Mouse (Mus musculus) hematopoietic stem cell, adult 5-6 weeks (primary cell): ENCODE measurements around the gene Gm5152. TPM values are rescaled to one million over a fixed set of nuclear protein-coding genes. Genes with fewer than 3 reads are reported as not detected.
"Not testable (repeated sequence)": the region's sequence is repeated elsewhere in the genome, so short reads cannot be mapped to it uniquely, and the experiment has no call there.

ENCODE experiments used
- ATAC-seq, 2 experiments: fragments of 125-278 bp in 1 of 2; replicated peaks in 1 of 2; 2 replicates each; pipeline ENCODE4 v1.8.0; 2016 to 2017; ENCODE audit warnings: inconsistent platforms in 2 of 2, mild to moderate bottlenecking in 2 of 2, moderate number of reproducible peaks in 2 of 2, low read depth in 1 of 2, moderate TSS enrichment in 1 of 2; ENCODE audit not compliant: low FRiP score in 2 of 2, poor library complexity in 2 of 2, severe bottlenecking in 2 of 2, insufficient read depth in 1 of 2, low TSS enrichment in 1 of 2
- total RNA-seq: library from RNA; stranded (forward); fragments of 172-1452, 232-1000 nt; gene quantifications from 2 replicates; pipeline ENCODE4 v1.2.3, GENCODE M21; 2017

Gene Gm5152
- total RNA-seq: not detected in 2 replicates

DNA sequence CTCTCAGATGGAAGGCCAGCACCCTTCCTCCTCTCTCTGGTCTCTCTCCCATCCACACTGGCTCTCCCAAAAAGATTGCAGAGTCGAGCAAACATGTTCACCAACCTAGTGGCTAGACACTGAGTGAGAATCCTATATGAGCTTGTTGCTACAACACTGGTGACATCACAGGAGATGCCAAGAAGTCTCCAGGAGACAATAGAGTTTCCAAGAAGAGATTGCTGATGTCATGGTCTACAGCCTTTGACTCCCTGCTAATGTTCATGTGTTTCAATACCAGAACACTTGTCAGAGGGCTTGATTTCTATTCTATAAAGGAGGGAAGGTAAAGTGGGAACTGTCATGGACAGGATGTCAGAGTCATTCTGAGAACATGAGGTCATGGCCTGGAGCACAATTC lies at the start of gene Gm5152:
TSS of gene Gm5152 (minus strand) at position 101 of the 400 bp plus-strand sequence.
- not testable (repeated sequence) for ATAC-seq

GRCm38 (mm10) chr5:10254768-10255167 lies 8.4 kb upstream of the Gm5152 start:
- ATAC-seq: not testable (repeated sequence)

DNA sequence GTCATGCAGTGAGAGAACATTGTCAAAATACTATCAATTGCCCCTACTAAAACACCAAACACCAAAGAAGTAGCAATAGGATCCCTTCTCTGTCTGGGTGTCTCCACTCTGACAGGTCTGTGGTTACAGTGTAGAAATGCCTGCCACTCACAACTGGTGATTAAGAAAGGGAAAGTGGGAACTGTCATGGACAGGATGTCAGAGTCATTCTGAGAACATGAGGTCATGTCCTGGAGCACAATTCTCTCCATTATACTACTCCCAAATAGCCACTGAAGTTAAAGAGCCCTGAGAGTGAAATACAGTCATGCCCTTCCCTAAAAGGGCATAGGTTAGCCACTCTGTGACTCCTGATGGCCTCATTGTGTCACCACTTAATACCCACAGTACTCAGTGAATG lies 556 bp downstream of the Gm5152 start:
- ATAC-seq: not testable (repeated sequence)

- not testable (repeated sequence) for ATAC-seq
Measured at GRCm38 (mm10) chr5:10240436-10240835, 5.9 kb downstream of the Gm5152 start.

DNA sequence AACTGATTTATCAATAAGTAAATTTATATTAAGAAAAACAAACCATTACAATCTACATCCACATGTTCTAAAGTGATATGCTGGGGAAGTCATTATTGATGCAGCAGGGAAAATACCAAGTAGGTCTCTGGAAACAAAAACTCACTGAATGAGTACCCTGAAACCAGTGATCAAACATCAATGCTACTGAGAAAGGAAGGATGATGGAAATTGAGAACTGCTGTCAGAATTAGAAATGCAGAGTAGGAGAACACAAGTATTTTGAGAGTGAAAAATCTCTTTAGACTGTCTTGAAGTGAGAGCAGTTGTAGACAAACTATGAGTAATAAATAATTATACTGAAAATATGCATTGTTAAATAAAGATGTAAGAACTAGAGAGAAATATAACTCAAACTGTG lies 26.0 kb downstream of the Gm5152 start:
- no peak for ATAC-seq

- ATAC-seq: no peak
Measured at GRCm38 (mm10) chr5:10203067-10203466, 43.3 kb downstream of the Gm5152 start.

GRCm38 (mm10) chr5:10196880-10197279 lies 49.4 kb downstream of the Gm5152 start:
- ATAC-seq: no peak
